Mouse (Mus musculus): Measurements from ENCODE around the gene Wasf3.

DNA sequence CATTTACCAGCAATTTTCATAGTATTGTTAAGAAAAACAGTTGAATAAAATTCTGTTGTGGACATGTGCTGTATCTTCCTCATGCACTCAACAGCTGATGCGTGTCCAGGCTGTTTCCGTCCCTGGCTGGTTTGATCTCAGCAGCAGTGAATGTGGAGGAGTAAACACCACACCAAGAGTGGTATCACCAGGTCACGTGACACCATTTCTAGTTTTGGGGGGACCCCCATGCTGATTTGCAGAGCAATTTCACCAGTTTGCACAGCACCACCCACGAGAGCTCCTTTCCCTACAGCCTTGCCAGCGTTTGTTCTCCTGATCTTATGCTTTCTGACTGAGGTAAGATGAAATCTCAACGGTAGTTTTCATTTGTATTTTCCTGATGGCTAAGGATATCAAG is 37.7 kb upstream of the Wasf3 start:
- TF ChIP-seq CHD2 (IDR thresholded peaks at IDR 0.05; ENCODE audit: low read depth, low read length) (no peak), MAFK (IDR thresholded peaks at IDR 0.05; ENCODE audit: insufficient read depth, low read depth, low read length) (no peak)

Data from ES-E14 (cell line).